Mouse (Mus musculus) kidney, postnatal 0 days (tissue): ENCODE data around the gene Actr8. TPM values are rescaled to one million over a fixed set of nuclear protein-coding genes. Genes with fewer than 3 reads are reported as not detected.

Source experiments
- ATAC-seq: fragments of 200-750 bp; cut with Nextera tagmentation; replicated peaks from 2 replicates; pipeline ENCODE4 v1.8.0; 2017; ENCODE audit warnings: low read depth, moderate number of reproducible peaks, moderate TSS enrichment, moderate library complexity; ENCODE audit not compliant: low FRiP score
- DNase-seq: peaks from one replicate; pipeline ENCODE4 v3.0.0-alpha.2; 2016; ENCODE audit warnings: low spot score
- H3K27ac ChIP-seq: fragments of 300-500 bp; sonication (generic); 2 replicates; pipeline ENCODE4 v1.5.1; 2014; ENCODE audit warnings: mild to moderate bottlenecking
- H3K27me3 ChIP-seq: fragments of 300-500 bp; sonication (generic); 2 replicates; pipeline ENCODE4 v1.6.1; 2014; ENCODE audit warnings: low read length, mixed read lengths; ENCODE audit not compliant: insufficient read depth
- H3K36me3 ChIP-seq: fragments of 300-500 bp; sonication (generic); 2 replicates; pipeline ENCODE4 v1.6.1; 2014; ENCODE audit warnings: low read length, mixed read lengths; ENCODE audit not compliant: insufficient read depth
- H3K4me1 ChIP-seq: fragments of 300-500 bp; sonication (generic); replicated peaks from 2 replicates; pipeline ENCODE4 v1.6.1; 2014; ENCODE audit warnings: antibody characterized with exemption, low read length, mixed read lengths; ENCODE audit not compliant: insufficient read depth
- H3K4me2 ChIP-seq: fragments of 300-500 bp; sonication (generic); 2 replicates; pipeline ENCODE4 v1.6.1; 2014; ENCODE audit warnings: mild to moderate bottlenecking, low read length, moderate library complexity, mixed read lengths
- H3K4me3 ChIP-seq: fragments of 300-500 bp; sonication (generic); replicated peaks from 2 replicates; pipeline ENCODE4 v1.5.1; 2014; ENCODE audit warnings: low read depth, low read length
- H3K9ac ChIP-seq: fragments of 300-500 bp; sonication (generic); 2 replicates; pipeline ENCODE4 v1.6.1; 2014; ENCODE audit warnings: low read depth, low read length
- H3K9me3 ChIP-seq: fragments of 300-500 bp; sonication (generic); replicated peaks from 2 replicates; pipeline ENCODE4 v1.6.1; 2016; ENCODE audit warnings: low read length, inconsistent platforms, mixed read lengths
- CTCF ChIP-seq: IDR thresholded peaks from 2 replicates; pipeline ENCODE4 v1.5.1; 2016; ENCODE audit warnings: antibody characterized with exemption, low read depth, mild to moderate bottlenecking, moderate library complexity
- WGBS: fragments of 180-500 bp; shearing (Covaris S2); extraction: QIAGEN DNeasy Blood & Tissue Kit; methylation state at CpG from one replicate; pipeline ENCODE4 v1.1.7; 2014; 5-methylcytosine and 5-hydroxymethylcytosine counted together
- polyA plus RNA-seq: library from polyadenylated mRNA; unstranded; fragments of >200 nt; fragmentation: Nextera tagmentation; extraction: Ambion mirVana; gene quantifications from 2 replicates; pipeline ENCODE4 v1.2.1, GENCODE M21; 2015

Actr8 gene
- polyA plus RNA-seq, 1 experiment from 2014 or later = 49.4 TPM

- H3K27me3 ChIP-seq = no peaks in the 10 kb centered on the region
- H3K9me3 ChIP-seq = no peaks in the 10 kb centered on the region
- TF ChIP-seq CTCF = no peak
- WGBS = 49% methylated on average over 7 of the region's 7 CpGs
- no peak for DNase-seq
- H3K4me3 ChIP-seq = no peak overlapping the region
- no peak overlapping the region for H3K27ac ChIP-seq
- H3K36me3 ChIP-seq = no peaks in the 10 kb centered on the region
- no peak overlapping the region for H3K9ac ChIP-seq
- no peak for ATAC-seq
- H3K4me1 ChIP-seq = no peaks in the 10 kb centered on the region
- H3K4me2 ChIP-seq = no peak overlapping the region
Measured at GRCm38 (mm10) chr14:30024387-30024786, 46.2 kb downstream of the Actr8 start.

- Histone ChIP-seq H3K27ac (no peak overlapping the region), H3K9ac (no peak overlapping the region), H3K4me1 (no peaks in the 10 kb centered on the region), H3K4me2 (no peak overlapping the region), H3K27me3 (no peaks in the 10 kb centered on the region), H3K4me3 (no peak overlapping the region), H3K9me3 (no peaks in the 10 kb centered on the region), H3K36me3 (no peaks in the 10 kb centered on the region)
- WGBS = 65% methylated on average over 2 of the region's 2 CpGs
- ATAC-seq = no peak
- TF ChIP-seq CTCF = peak; percentile 49
- DNase-seq = no peak
Measured at GRCm38 (mm10) chr14:30027378-30027777, 49.2 kb downstream of the Actr8 start.

GRCm38 (mm10) chr14:30033405-30033804, 55.3 kb downstream of the Actr8 start:
- no peaks in the 10 kb centered on the region for H3K27me3 ChIP-seq
- 48% methylated on average over 8 of the region's 8 CpGs for WGBS
- no peaks in the 10 kb centered on the region for H3K36me3 ChIP-seq
- no peak for TF ChIP-seq CTCF
- H3K4me1 ChIP-seq = no peaks in the 10 kb centered on the region
- H3K9ac ChIP-seq = no peak overlapping the region
- H3K4me2 ChIP-seq = no peak overlapping the region
- no peaks in the 10 kb centered on the region for H3K9me3 ChIP-seq
- DNase-seq = no peak
- ATAC-seq = 0 out of 2 replicates have a peak, but pooled peaks have one; percentile 25
- no peak overlapping the region for H3K27ac ChIP-seq
- no peak overlapping the region for H3K4me3 ChIP-seq

- H3K4me3 ChIP-seq = no peak overlapping the region
- H3K4me2 ChIP-seq = no peak overlapping the region
- no peaks in the 10 kb centered on the region for H3K27me3 ChIP-seq
- 91% methylated on average over 18 of the region's 18 CpGs for WGBS
- DNase-seq = no peak
- no peak for TF ChIP-seq CTCF
- H3K36me3 ChIP-seq = no peaks in the 10 kb centered on the region
- no peak overlapping the region for H3K9ac ChIP-seq
- no peak for ATAC-seq
- no peaks in the 10 kb centered on the region for H3K9me3 ChIP-seq
- no peaks in the 10 kb centered on the region for H3K4me1 ChIP-seq
- H3K27ac ChIP-seq = no peak overlapping the region
Measured at GRCm38 (mm10) chr14:30038431-30038830, 60.3 kb downstream of the Actr8 start.

GRCm38 (mm10) chr14:30039413-30039812, 61.3 kb downstream of the Actr8 start:
- Histone ChIP-seq H3K4me2 (no peak overlapping the region), H3K27me3 (no peaks in the 10 kb centered on the region), H3K9me3 (no peaks in the 10 kb centered on the region), H3K4me3 (no peak overlapping the region), H3K9ac (no peak overlapping the region), H3K27ac (no peak overlapping the region), H3K4me1 (no peaks in the 10 kb centered on the region), H3K36me3 (no peaks in the 10 kb centered on the region)
- ATAC-seq (no peak), DNase-seq (no peak)
- no peak for TF ChIP-seq CTCF
- 62% methylated on average over 4 of the region's 4 CpGs for WGBS

GRCm38 (mm10) chr14:30041836-30042235, 63.7 kb downstream of the Actr8 start:
- no peaks in the 10 kb centered on the region for H3K36me3 ChIP-seq
- 77% methylated on average over 9 of the region's 9 CpGs for WGBS
- H3K9me3 ChIP-seq = no peaks in the 10 kb centered on the region
- DNase-seq = no peak
- ATAC-seq = 0 out of 2 replicates have a peak, but pooled peaks have one; percentile 49
- H3K4me2 ChIP-seq = no peak overlapping the region
- H3K9ac ChIP-seq = no peak overlapping the region
- no peaks in the 10 kb centered on the region for H3K27me3 ChIP-seq
- no peak overlapping the region for H3K27ac ChIP-seq
- no peaks in the 10 kb centered on the region for H3K4me1 ChIP-seq
- TF ChIP-seq CTCF = peak; percentile 19; the same call in 1 of the 2 replicates
- H3K4me3 ChIP-seq = no peak overlapping the region

GRCm38 (mm10) chr14:30043356-30043940, 65.3 kb downstream of the Actr8 start:
- H3K4me3 ChIP-seq = no peak overlapping the region
- WGBS = 86% methylated on average over 7 of the region's 7 CpGs
- H3K4me2 ChIP-seq = no peak overlapping the region
- H3K36me3 ChIP-seq = no peaks in the 10 kb centered on the region
- no peaks in the 10 kb centered on the region for H3K9me3 ChIP-seq
- no peak overlapping the region for H3K9ac ChIP-seq
- no peak for ATAC-seq
- no peak overlapping the region for H3K27ac ChIP-seq
- no peaks in the 10 kb centered on the region for H3K4me1 ChIP-seq
- H3K27me3 ChIP-seq = no peaks in the 10 kb centered on the region
- TF ChIP-seq CTCF = no peak
- no peak for DNase-seq
